Mouse (Mus musculus): ENCODE data around the gene Olfr332. TPM values are rescaled to one million over a fixed set of nuclear protein-coding genes. Genes with fewer than 3 reads are reported as not detected.

The Olfr332 gene
- polyA plus RNA-seq, 1 experiment from 2014 or later: not detected

GRCm38 (mm10) chr11:58452759-58453158 is 39.6 kb downstream of the Olfr332 start, which contains the start of gene Lypd9:
Lypd9 (minus strand) TSS chr11:58452923.
- Histone ChIP-seq H3K9ac (ENCODE audit: low read depth, low read length) (no peak within 1 kb of the TSS), H3K4me1 (ENCODE audit: control insufficient read depth, insufficient read depth, low read length) (no peaks in the 10 kb centered on the region), H3K9me3 (ENCODE audit: control insufficient read depth, low read length) (no peaks in the 10 kb centered on the region), H3K27me3 (replicated peaks; ENCODE audit: control insufficient read depth, insufficient read depth, low read length) (no peaks in the 10 kb centered on the region), H3K27ac (ENCODE audit: low read length) (no peak within 1 kb of the TSS), H3K36me3 (ENCODE audit: control insufficient read depth, insufficient read depth, low read length) (no peaks in the 10 kb centered on the region), H3K4me3 (ENCODE audit: low read length) (no peak within 1 kb of the TSS), H3K4me2 (ENCODE audit: low read depth, low read length) (no peak within 1 kb of the TSS)
- 94% methylated on average over 9 of the region's 9 CpGs for WGBS
- no peak for ATAC-seq

Other genes starting within 250 kb of the Olfr332 start
- gene 4930438A08Rik, start 217.8 kb downstream of the Olfr332 start, polyA plus RNA-seq (2015; fragmentation: Nextera tagmentation; extraction: Ambion mirVana): not detected in 2 replicates
- 20.7 and 22.0 TPM in 2 replicates for gene Zfp692, start 185.5 kb downstream of the Olfr332 start, polyA plus RNA-seq (2015; fragmentation: Nextera tagmentation; extraction: Ambion mirVana)
- gene Zfp672, start 162.2 kb downstream of the Olfr332 start, polyA plus RNA-seq (2015; fragmentation: Nextera tagmentation; extraction: Ambion mirVana): 35.4 and 35.5 TPM in 2 replicates
- 28.3 TPM in 2 replicates for gene Sh3bp5l, start 161.8 kb downstream of the Olfr332 start, polyA plus RNA-seq (2015; fragmentation: Nextera tagmentation; extraction: Ambion mirVana)
- gene Lypd8, start 113.5 kb downstream of the Olfr332 start, polyA plus RNA-seq (2015; fragmentation: Nextera tagmentation; extraction: Ambion mirVana): 1,405 and 1,451 TPM in 2 replicates
- 0.15 and 0.20 TPM in 2 replicates for gene 1810065E05Rik, start 71.4 kb downstream of the Olfr332 start, polyA plus RNA-seq (2015; fragmentation: Nextera tagmentation; extraction: Ambion mirVana)
- not detected in 2 replicates for gene Gm12253, start 60.0 kb downstream of the Olfr332 start, polyA plus RNA-seq (2015; fragmentation: Nextera tagmentation; extraction: Ambion mirVana)
- gene Lypd9, start 39.6 kb downstream of the Olfr332 start, polyA plus RNA-seq (2015; fragmentation: Nextera tagmentation; extraction: Ambion mirVana): not detected in 2 replicates
- not detected in 2 replicates for gene Olfr30, start 30.3 kb downstream of the Olfr332 start, polyA plus RNA-seq (2015; fragmentation: Nextera tagmentation; extraction: Ambion mirVana)
- gene Olfr331, start 10.0 kb upstream of the Olfr332 start, polyA plus RNA-seq (2015; fragmentation: Nextera tagmentation; extraction: Ambion mirVana): not detected in 2 replicates
- gene Olfr330, start 42.3 kb upstream of the Olfr332 start, polyA plus RNA-seq (2015; fragmentation: Nextera tagmentation; extraction: Ambion mirVana): not detected in 2 replicates
- gene Olfr329-ps, start 53.9 kb upstream of the Olfr332 start, polyA plus RNA-seq (2015; fragmentation: Nextera tagmentation; extraction: Ambion mirVana): not detected in 2 replicates
- gene Olfr328, start 63.1 kb upstream of the Olfr332 start, polyA plus RNA-seq (2015; fragmentation: Nextera tagmentation; extraction: Ambion mirVana): 0.06 TPM in 1 of 2 replicates, not detected in the other
- not detected in 2 replicates for gene Olfr224, start 78.0 kb upstream of the Olfr332 start, polyA plus RNA-seq (2015; fragmentation: Nextera tagmentation; extraction: Ambion mirVana)
- not detected in 2 replicates for gene Olfr325, start 85.2 kb upstream of the Olfr332 start, polyA plus RNA-seq (2015; fragmentation: Nextera tagmentation; extraction: Ambion mirVana)
- not detected in 2 replicates for gene Olfr324, start 102.6 kb upstream of the Olfr332 start, polyA plus RNA-seq (2015; fragmentation: Nextera tagmentation; extraction: Ambion mirVana)
- gene 2210407C18Rik, start 123.5 kb upstream of the Olfr332 start, polyA plus RNA-seq (2015; fragmentation: Nextera tagmentation; extraction: Ambion mirVana): 0.51 TPM in 1 of 2 replicates, not detected in the other
- gene Olfr323, start 137.9 kb upstream of the Olfr332 start, polyA plus RNA-seq (2015; fragmentation: Nextera tagmentation; extraction: Ambion mirVana): not detected in 2 replicates
- 0.12 and 0.27 TPM in 2 replicates for gene Trim58, start 147.9 kb upstream of the Olfr332 start, polyA plus RNA-seq (2015; fragmentation: Nextera tagmentation; extraction: Ambion mirVana)
- gene Olfr322, start 166.2 kb upstream of the Olfr332 start, polyA plus RNA-seq (2015; fragmentation: Nextera tagmentation; extraction: Ambion mirVana): not detected in 2 replicates
- gene Olfr320, start 188.5 kb upstream of the Olfr332 start, polyA plus RNA-seq (2015; fragmentation: Nextera tagmentation; extraction: Ambion mirVana): not detected in 2 replicates
- gene Olfr319, start 206.6 kb upstream of the Olfr332 start, polyA plus RNA-seq (2015; fragmentation: Nextera tagmentation; extraction: Ambion mirVana): not detected in 2 replicates
- not detected in 2 replicates for gene Olfr318, start 231.5 kb upstream of the Olfr332 start, polyA plus RNA-seq (2015; fragmentation: Nextera tagmentation; extraction: Ambion mirVana)
- gene Olfr317, start 246.7 kb upstream of the Olfr332 start, polyA plus RNA-seq (2015; fragmentation: Nextera tagmentation; extraction: Ambion mirVana): not detected in 2 replicates